Mouse (Mus musculus) erythroblast, embryonic 14.5 days (primary cell): ENCODE data around the gene Ggn.

Source experiments
- GATA1 ChIP-seq: IDR thresholded peaks from 2 replicates; pipeline ENCODE4 v1.6.1; 2012; ENCODE audit warnings: low read length, inconsistent platforms, mixed read lengths
- TAL1 ChIP-seq: IDR thresholded peaks from 3 replicates; pipeline ENCODE4 v1.6.1; 2012; ENCODE audit warnings: low read length, inconsistent platforms, mixed read lengths

GRCm38 (mm10) chr7:29162294-29162693, 7.7 kb upstream of the Ggn start:
- TF ChIP-seq TAL1 = no peak
- TF ChIP-seq GATA1 = no peak
